Mouse (Mus musculus): ENCODE data around the gene Rasgef1b.
A peak's percentile ranks its signal among the peaks of the same experiment; 100 is the strongest.

Gene Rasgef1b

GRCm38 (mm10) chr5:99252203-99253135 is 476.4 kb downstream of the Rasgef1b start:
- peaks cover 2% of the 10 kb centered on the region for H3K36me3 ChIP-seq (ENCODE audit: control insufficient read depth, insufficient read depth, low read length, poor library complexity, severe bottlenecking)
- no peaks in the 10 kb centered on the region for H3K27me3 ChIP-seq (ENCODE audit: control insufficient read depth, insufficient read depth, low read length, poor library complexity, severe bottlenecking)
- peak; percentile 98 for DNase-seq (ENCODE audit: low read depth, low spot score)

- Histone ChIP-seq H3K27me3 (ENCODE audit: control insufficient read depth, insufficient read depth, low read length, poor library complexity, severe bottlenecking) (no peaks in the 10 kb centered on the region), H3K36me3 (ENCODE audit: control insufficient read depth, insufficient read depth, low read length, poor library complexity, severe bottlenecking) (peaks cover 4% of the 10 kb centered on the region)
- peak; percentile 74 for DNase-seq (ENCODE audit: low read depth, low spot score)
These were observed 477.3 kb downstream of the Rasgef1b start for GRCm38 (mm10) chr5:99251379-99252202.

- peak; percentile 42 for DNase-seq (ENCODE audit: low read depth, low spot score)
- H3K36me3 ChIP-seq (ENCODE audit: control insufficient read depth, insufficient read depth, low read length, poor library complexity, severe bottlenecking), result peaks cover 4% of the 10 kb centered on the region
- H3K27me3 ChIP-seq (ENCODE audit: control insufficient read depth, insufficient read depth, low read length, poor library complexity, severe bottlenecking), result no peaks in the 10 kb centered on the region
These were observed 478.0 kb downstream of the Rasgef1b start for GRCm38 (mm10) chr5:99250820-99251219.

GRCm38 (mm10) chr5:99248501-99248900 is 480.4 kb downstream of the Rasgef1b start:
- no peaks in the 10 kb centered on the region for H3K27me3 ChIP-seq (ENCODE audit: control insufficient read depth, insufficient read depth, low read length, poor library complexity, severe bottlenecking)
- peak; percentile 96 for DNase-seq (ENCODE audit: low read depth, low spot score)
- H3K36me3 ChIP-seq (ENCODE audit: control insufficient read depth, insufficient read depth, low read length, poor library complexity, severe bottlenecking), result peaks cover 4% of the 10 kb centered on the region

- peak; percentile 65 for DNase-seq (ENCODE audit: low read depth, low spot score)
- Histone ChIP-seq H3K36me3 (ENCODE audit: control insufficient read depth, insufficient read depth, low read length, poor library complexity, severe bottlenecking) (peaks cover 4% of the 10 kb centered on the region), H3K27me3 (ENCODE audit: control insufficient read depth, insufficient read depth, low read length, poor library complexity, severe bottlenecking) (no peaks in the 10 kb centered on the region)
These were observed 480.9 kb downstream of the Rasgef1b start for GRCm38 (mm10) chr5:99247915-99248314.

- peaks cover 7% of the 10 kb centered on the region for H3K36me3 ChIP-seq (ENCODE audit: control insufficient read depth, insufficient read depth, low read length, poor library complexity, severe bottlenecking)
- H3K27me3 ChIP-seq (ENCODE audit: control insufficient read depth, insufficient read depth, low read length, poor library complexity, severe bottlenecking), result no peaks in the 10 kb centered on the region
- no peak for DNase-seq (ENCODE audit: low read depth, low spot score)
These were observed 481.4 kb downstream of the Rasgef1b start for GRCm38 (mm10) chr5:99247441-99247840.

- no peak for DNase-seq (ENCODE audit: low read depth, low spot score)
- no peaks in the 10 kb centered on the region for H3K27me3 ChIP-seq (ENCODE audit: control insufficient read depth, insufficient read depth, low read length, poor library complexity, severe bottlenecking)
- H3K36me3 ChIP-seq (ENCODE audit: control insufficient read depth, insufficient read depth, low read length, poor library complexity, severe bottlenecking), result peaks cover 11% of the 10 kb centered on the region
These were observed 481.9 kb downstream of the Rasgef1b start for GRCm38 (mm10) chr5:99246972-99247371.

- Histone ChIP-seq H3K27me3 (ENCODE audit: control insufficient read depth, insufficient read depth, low read length, poor library complexity, severe bottlenecking) (no peaks in the 10 kb centered on the region), H3K36me3 (ENCODE audit: control insufficient read depth, insufficient read depth, low read length, poor library complexity, severe bottlenecking) (peaks cover 30% of the 10 kb centered on the region)
- no peak for DNase-seq (ENCODE audit: low read depth, low spot score)
These were observed 486.7 kb downstream of the Rasgef1b start for GRCm38 (mm10) chr5:99241988-99242740.

GRCm38 (mm10) chr5:99240501-99240900 is 488.4 kb downstream of the Rasgef1b start:
- H3K27me3 ChIP-seq (ENCODE audit: control insufficient read depth, insufficient read depth, low read length, poor library complexity, severe bottlenecking), result no peaks in the 10 kb centered on the region
- no peak for DNase-seq (ENCODE audit: low read depth, low spot score)
- H3K36me3 ChIP-seq (ENCODE audit: control insufficient read depth, insufficient read depth, low read length, poor library complexity, severe bottlenecking), result peaks cover 30% of the 10 kb centered on the region

- Histone ChIP-seq H3K27me3 (ENCODE audit: control insufficient read depth, insufficient read depth, low read length, poor library complexity, severe bottlenecking) (no peaks in the 10 kb centered on the region), H3K36me3 (ENCODE audit: control insufficient read depth, insufficient read depth, low read length, poor library complexity, severe bottlenecking) (peaks cover 30% of the 10 kb centered on the region)
- DNase-seq (ENCODE audit: low read depth, low spot score), result no peak
These were observed 489.2 kb downstream of the Rasgef1b start for GRCm38 (mm10) chr5:99239677-99240076.

GRCm38 (mm10) chr5:99238150-99238549 is 490.7 kb downstream of the Rasgef1b start:
- no peak for DNase-seq (ENCODE audit: low read depth, low spot score)
- H3K27me3 ChIP-seq (ENCODE audit: control insufficient read depth, insufficient read depth, low read length, poor library complexity, severe bottlenecking), result no peaks in the 10 kb centered on the region
- peaks cover 33% of the 10 kb centered on the region for H3K36me3 ChIP-seq (ENCODE audit: control insufficient read depth, insufficient read depth, low read length, poor library complexity, severe bottlenecking)

GRCm38 (mm10) chr5:99236888-99237752 is 491.7 kb downstream of the Rasgef1b start:
- Histone ChIP-seq H3K36me3 (ENCODE audit: control insufficient read depth, insufficient read depth, low read length, poor library complexity, severe bottlenecking) (peaks cover 34% of the 10 kb centered on the region), H3K27me3 (ENCODE audit: control insufficient read depth, insufficient read depth, low read length, poor library complexity, severe bottlenecking) (no peaks in the 10 kb centered on the region)
- no peak for DNase-seq (ENCODE audit: low read depth, low spot score)

GRCm38 (mm10) chr5:99236431-99236830 is 492.4 kb downstream of the Rasgef1b start:
- no peaks in the 10 kb centered on the region for H3K27me3 ChIP-seq (ENCODE audit: control insufficient read depth, insufficient read depth, low read length, poor library complexity, severe bottlenecking)
- peaks cover 31% of the 10 kb centered on the region for H3K36me3 ChIP-seq (ENCODE audit: control insufficient read depth, insufficient read depth, low read length, poor library complexity, severe bottlenecking)
- DNase-seq (ENCODE audit: low read depth, low spot score), result no peak

- Histone ChIP-seq H3K36me3 (ENCODE audit: control insufficient read depth, insufficient read depth, low read length, poor library complexity, severe bottlenecking) (peaks cover 27% of the 10 kb centered on the region), H3K27me3 (ENCODE audit: control insufficient read depth, insufficient read depth, low read length, poor library complexity, severe bottlenecking) (no peaks in the 10 kb centered on the region)
- no peak for DNase-seq (ENCODE audit: low read depth, low spot score)
These were observed 494.6 kb downstream of the Rasgef1b start for GRCm38 (mm10) chr5:99234275-99234674.

All from splenic B cell, adult 2 months (primary cell).